8 mouse cellular contexts compared by ENCODE assay signal in the genomic region with DNA sequence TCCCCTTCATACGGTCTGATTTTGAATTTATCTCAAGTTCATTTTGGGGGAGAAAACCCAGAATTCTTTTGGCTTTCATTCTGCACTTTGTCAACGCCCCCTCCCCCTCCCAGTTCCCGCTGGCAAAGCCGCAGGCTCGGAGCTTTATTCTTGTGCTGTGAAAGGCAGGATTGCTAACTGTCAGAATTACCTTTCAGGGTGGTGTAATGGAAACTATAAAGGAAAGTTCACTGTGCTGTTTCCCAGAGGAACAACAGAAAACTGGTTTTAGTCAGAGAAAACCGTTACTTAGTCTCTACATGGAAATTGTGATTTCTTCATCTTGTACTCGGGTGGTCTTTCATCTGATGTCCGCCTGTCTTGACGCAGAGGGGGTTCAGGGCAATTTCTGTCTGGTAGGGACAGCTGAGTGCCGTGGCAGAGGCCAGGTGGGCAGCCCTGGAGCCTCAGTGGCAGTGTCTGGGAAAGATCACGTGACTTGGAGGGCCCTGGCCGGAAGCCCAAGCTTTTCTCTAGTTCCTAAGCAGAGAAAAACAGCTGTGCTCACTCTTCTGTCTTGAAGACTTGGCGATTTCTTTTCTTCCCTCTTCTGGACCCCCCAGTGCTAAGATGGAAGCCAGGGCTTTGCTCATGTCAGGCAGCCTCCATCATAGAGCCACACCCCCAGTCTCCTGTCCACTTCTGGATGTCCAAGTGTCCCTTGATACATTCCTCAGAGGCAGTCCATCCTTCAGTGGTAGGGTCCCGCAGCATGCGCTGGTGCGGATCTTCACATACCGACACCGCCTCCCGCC.
DNase-seq lines count a peak whose midpoint lies in the region; ATAC-seq lines count a peak whose summit lies in the region.

No protein-coding gene starts in this region.

- H3K27me3 ChIP-seq in neural tube, embryonic 11.5 days (ENCODE audit: control insufficient read depth, insufficient read depth, low read length), result no peaks in the 10 kb centered on the region

- H3K9ac ChIP-seq in neural tube, embryonic 11.5 days (ENCODE audit: low read length), result no peak overlapping the region

- DNase-seq in neural tube, embryonic 11.5 days (ENCODE audit: low spot score), result no peak
- DNase-seq in neural tube, embryonic 10.5 days (ENCODE audit: extremely low spot score, low spot score), result no peak
- DNase-seq in heart, adult 8-10 months (ENCODE audit: low spot score), result peak; percentile 13
- peak; percentile 73 to 81 for DNase-seq in kidney, postnatal 4 days
- DNase-seq in right cerebral cortex, postnatal 25 days, result peak; percentile 12
- DNase-seq in adrenal gland, adult 8-10 months, result no peak
- no peak for DNase-seq in thymus, postnatal 36 days
- DNase-seq in yolk sac, embryonic 10.5 days (ENCODE audit: low spot score), result no peak

- no peak for ATAC-seq in neural tube, embryonic 11.5 days (ENCODE audit: insufficient read depth, low FRiP score, low TSS enrichment)

- H3K4me3 ChIP-seq in neural tube, embryonic 11.5 days (ENCODE audit: low read depth, low read length), result no peak overlapping the region

- H3K4me2 ChIP-seq in neural tube, embryonic 11.5 days (ENCODE audit: low read depth), result peak overlapping the region; percentile 33

- H3K4me1 ChIP-seq in neural tube, embryonic 11.5 days (ENCODE audit: control insufficient read depth, insufficient read depth, low read length), result peaks cover 27% of the 10 kb centered on the region

- H3K36me3 ChIP-seq in neural tube, embryonic 11.5 days (ENCODE audit: control insufficient read depth, insufficient read depth, low read length), result no peaks in the 10 kb centered on the region

- H3K9me3 ChIP-seq in neural tube, embryonic 11.5 days (ENCODE audit: control insufficient read depth, low read length), result no peaks in the 10 kb centered on the region

- WGBS in neural tube, embryonic 11.5 days, result 39% methylated on average over 19 of the region's 19 CpGs

- H3K27ac ChIP-seq in neural tube, embryonic 11.5 days (ENCODE audit: low read depth, low read length), result no peak overlapping the region

Comparison
In these comparisons a context has a peak if more than half of its experiments do, and no peak if none do; other contexts are left out.
1. DNase-seq: peak in heart, adult 8-10 months (single experiment), kidney, postnatal 4 days (2 of 2) and right cerebral cortex, postnatal 25 days (single experiment); none in neural tube, embryonic 11.5 days (single experiment), neural tube, embryonic 10.5 days (single experiment), adrenal gland, adult 8-10 months (single experiment), thymus, postnatal 36 days (0 of 2) and yolk sac, embryonic 10.5 days (single experiment).